Mouse (Mus musculus): Measurements from ENCODE around the gene Adcy7. TPM values are rescaled to one million over a fixed set of nuclear protein-coding genes. Genes with fewer than 3 reads are reported as not detected.
A peak's percentile ranks its signal among the peaks of the same experiment; 100 is the strongest.

Gene Adcy7
- polyA plus RNA-seq, 1 experiment from 2014 or later: 11.3 TPM

DNA sequence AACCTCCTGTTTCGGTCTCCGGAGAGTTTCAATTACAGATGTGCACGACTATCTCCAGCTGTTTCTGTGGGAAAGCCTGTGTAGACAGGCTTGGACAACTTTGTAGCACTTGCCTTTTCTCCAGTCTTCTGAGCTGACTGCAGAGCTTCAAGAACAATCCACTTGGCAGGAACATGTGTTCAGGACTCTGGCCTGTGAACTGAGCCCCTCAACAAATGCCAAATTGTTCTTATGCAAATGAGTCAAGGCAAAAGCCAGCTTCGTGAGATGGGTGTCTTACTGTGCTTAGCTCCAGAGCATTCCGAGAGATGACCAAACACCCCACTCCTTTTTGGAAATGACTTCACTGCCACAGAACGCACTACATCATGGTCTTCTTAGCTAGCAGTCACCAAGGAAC is 56.5 kb downstream of the Adcy7 start:
- no peaks in the 10 kb centered on the region for H3K27me3 ChIP-seq (ENCODE audit: insufficient read depth, low read length)
- H3K4me3 ChIP-seq (ENCODE audit: low read depth, low read length): no peak overlapping the region
- ATAC-seq (ENCODE audit: insufficient read depth): no peak
- no peak for DNase-seq
- H3K9me3 ChIP-seq (ENCODE audit: low read depth, low read length): no peaks in the 10 kb centered on the region
- TF ChIP-seq CTCF (IDR thresholded peaks at IDR 0.05; ENCODE audit: low read depth): no peak
- H3K4me1 ChIP-seq (ENCODE audit: insufficient read depth): peaks cover 16% of the 10 kb centered on the region
- H3K9ac ChIP-seq: no peak overlapping the region
- 79% methylated on average over 6 of the region's 6 CpGs for WGBS
- peaks cover 86% of the 10 kb centered on the region for H3K36me3 ChIP-seq (ENCODE audit: insufficient read depth)
- H3K4me2 ChIP-seq: no peak overlapping the region
- H3K27ac ChIP-seq (ENCODE audit: low read depth): no peak overlapping the region; the same call in 1 of the 2 replicates

DNA sequence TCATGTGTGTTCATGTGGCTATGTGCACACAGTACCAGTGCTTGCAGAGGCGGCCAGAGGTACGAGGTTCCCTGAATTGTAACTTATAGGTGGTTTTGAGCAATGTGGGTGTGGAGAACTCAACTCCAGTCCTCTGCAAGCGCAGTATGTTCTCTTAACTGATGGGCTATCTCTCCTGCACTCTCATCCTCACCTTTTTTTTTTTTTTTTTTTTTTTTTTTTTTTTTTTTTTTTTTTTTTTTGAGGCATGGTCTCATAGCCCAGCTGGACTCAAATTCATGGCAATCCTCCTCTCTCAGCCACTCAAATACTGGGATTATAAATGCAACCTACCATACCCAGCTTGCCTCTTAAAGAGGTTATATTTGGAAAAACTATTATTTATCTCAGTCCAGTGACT is 58.6 kb downstream of the Adcy7 start:
- no peak overlapping the region for H3K4me2 ChIP-seq
- no peaks in the 10 kb centered on the region for H3K27me3 ChIP-seq (ENCODE audit: insufficient read depth, low read length)
- H3K9ac ChIP-seq: no peak overlapping the region
- no peak overlapping the region for H3K4me3 ChIP-seq (ENCODE audit: low read depth, low read length)
- no peak for DNase-seq
- H3K4me1 ChIP-seq (ENCODE audit: insufficient read depth): peaks cover 3% of the 10 kb centered on the region
- H3K36me3 ChIP-seq (ENCODE audit: insufficient read depth): peaks cover 94% of the 10 kb centered on the region
- no peaks in the 10 kb centered on the region for H3K9me3 ChIP-seq (ENCODE audit: low read depth, low read length)
- ATAC-seq (ENCODE audit: insufficient read depth): no peak
- WGBS: 91% methylated on average over 3 of the region's 3 CpGs
- H3K27ac ChIP-seq (ENCODE audit: low read depth): no peak overlapping the region
- no peak for TF ChIP-seq CTCF (IDR thresholded peaks at IDR 0.05; ENCODE audit: low read depth)

- 0 out of 2 replicates have a peak overlapping the region, but pooled peaks have one; percentile 36 for H3K27ac ChIP-seq (ENCODE audit: low read depth)
- no peak for ATAC-seq (ENCODE audit: insufficient read depth)
- H3K27me3 ChIP-seq (ENCODE audit: insufficient read depth, low read length): no peaks in the 10 kb centered on the region
- no peak overlapping the region for H3K4me2 ChIP-seq
- TF ChIP-seq CTCF (IDR thresholded peaks at IDR 0.05; ENCODE audit: low read depth): no peak
- no peaks in the 10 kb centered on the region for H3K9me3 ChIP-seq (ENCODE audit: low read depth, low read length)
- no peak overlapping the region for H3K4me3 ChIP-seq (ENCODE audit: low read depth, low read length)
- WGBS: 78% methylated on average over 2 of the region's 2 CpGs
- no peak overlapping the region for H3K9ac ChIP-seq
- peaks cover 91% of the 10 kb centered on the region for H3K36me3 ChIP-seq (ENCODE audit: insufficient read depth)
- no peak for DNase-seq
- H3K4me1 ChIP-seq (ENCODE audit: insufficient read depth): no peaks in the 10 kb centered on the region
Measured at GRCm38 (mm10) chr8:88334384-88334783, 62.2 kb downstream of the Adcy7 start.

GRCm38 (mm10) chr8:88334975-88335374 is 62.8 kb downstream of the Adcy7 start:
- 77% methylated on average over 3 of the region's 3 CpGs for WGBS
- TF ChIP-seq CTCF (IDR thresholded peaks at IDR 0.05; ENCODE audit: low read depth): no peak
- no peak for DNase-seq
- Histone ChIP-seq H3K9ac (no peak overlapping the region), H3K27me3 (ENCODE audit: insufficient read depth, low read length) (no peaks in the 10 kb centered on the region), H3K4me1 (ENCODE audit: insufficient read depth) (no peaks in the 10 kb centered on the region), H3K4me2 (no peak overlapping the region), H3K27ac (ENCODE audit: low read depth) (no peak overlapping the region), H3K36me3 (ENCODE audit: insufficient read depth) (peaks cover 91% of the 10 kb centered on the region), H3K4me3 (ENCODE audit: low read depth, low read length) (no peak overlapping the region), H3K9me3 (ENCODE audit: low read depth, low read length) (no peaks in the 10 kb centered on the region)
- ATAC-seq (ENCODE audit: insufficient read depth): no peak

GRCm38 (mm10) chr8:88339221-88339620 is 67.0 kb downstream of the Adcy7 start:
- Histone ChIP-seq H3K27ac (ENCODE audit: low read depth) (peak overlapping the region; percentile 8; the same call in 1 of the 2 replicates), H3K27me3 (ENCODE audit: insufficient read depth, low read length) (no peaks in the 10 kb centered on the region), H3K9me3 (ENCODE audit: low read depth, low read length) (no peaks in the 10 kb centered on the region), H3K4me2 (no peak overlapping the region), H3K4me3 (ENCODE audit: low read depth, low read length) (no peak overlapping the region), H3K36me3 (ENCODE audit: insufficient read depth) (peaks cover 93% of the 10 kb centered on the region), H3K9ac (no peak overlapping the region), H3K4me1 (ENCODE audit: insufficient read depth) (no peaks in the 10 kb centered on the region)
- no peak for TF ChIP-seq CTCF (IDR thresholded peaks at IDR 0.05; ENCODE audit: low read depth)
- 35% methylated on average over 3 of the region's 3 CpGs for WGBS
- ATAC-seq (ENCODE audit: insufficient read depth) (no peak; the same call in 1 of the 2 replicates), DNase-seq (peak; percentile 70)

- Histone ChIP-seq H3K9ac (no peak overlapping the region), H3K4me2 (no peak overlapping the region), H3K4me1 (ENCODE audit: insufficient read depth) (no peaks in the 10 kb centered on the region), H3K4me3 (ENCODE audit: low read depth, low read length) (no peak overlapping the region), H3K9me3 (ENCODE audit: low read depth, low read length) (no peaks in the 10 kb centered on the region), H3K27ac (ENCODE audit: low read depth) (no peak overlapping the region), H3K27me3 (ENCODE audit: insufficient read depth, low read length) (no peaks in the 10 kb centered on the region), H3K36me3 (ENCODE audit: insufficient read depth) (peaks cover 94% of the 10 kb centered on the region)
- DNase-seq (no peak), ATAC-seq (ENCODE audit: insufficient read depth) (no peak)
- WGBS: 80% methylated on average over 2 of the region's 2 CpGs
- TF ChIP-seq CTCF (IDR thresholded peaks at IDR 0.05; ENCODE audit: low read depth): no peak
Measured at GRCm38 (mm10) chr8:88339887-88340695, 67.9 kb downstream of the Adcy7 start.

- no peak for ATAC-seq (ENCODE audit: insufficient read depth)
- no peak for DNase-seq
- Histone ChIP-seq H3K36me3 (ENCODE audit: insufficient read depth) (peaks cover 95% of the 10 kb centered on the region), H3K27ac (ENCODE audit: low read depth) (no peak overlapping the region), H3K27me3 (ENCODE audit: insufficient read depth, low read length) (no peaks in the 10 kb centered on the region), H3K9me3 (ENCODE audit: low read depth, low read length) (no peaks in the 10 kb centered on the region), H3K9ac (no peak overlapping the region), H3K4me3 (ENCODE audit: low read depth, low read length) (no peak overlapping the region), H3K4me1 (ENCODE audit: insufficient read depth) (no peaks in the 10 kb centered on the region), H3K4me2 (no peak overlapping the region)
- no peak for TF ChIP-seq CTCF (IDR thresholded peaks at IDR 0.05; ENCODE audit: low read depth)
- WGBS: 88% methylated on average over 4 of the region's 4 CpGs
Measured at GRCm38 (mm10) chr8:88342026-88342425, 69.8 kb downstream of the Adcy7 start.
